Mouse (Mus musculus): ENCODE measurements at regions not wholly inside any gene's neighbourhood (a gene's known extent, or its start where the extent isn't known, plus 50 kb on each side); places are given as distances from the start of the nearest gene placed in this dataset.
"Not testable (repeated sequence)": the region's sequence is repeated elsewhere in the genome, so short reads cannot be mapped to it uniquely, and the experiment has no call there.

GRCm38 (mm10) chr19:27123806-27124469, 92.3 kb upstream of the Vldlr start:
- Histone ChIP-seq H3K27ac (ENCODE audit: control insufficient read depth, low read depth, low read length) (no peak overlapping the region), H3K79me2 (ENCODE audit: control insufficient read depth, insufficient read depth, low read length, poor library complexity) (no peaks in the 10 kb centered on the region), H3K9me3 (replicated peaks; ENCODE audit: insufficient read depth, low read length) (no peaks in the 10 kb centered on the region), H3K4me3 (ENCODE audit: control insufficient read depth in 1 of 2, insufficient read depth in 1 of 2, low read depth in 2 of 2, low read length in 2 of 2) (no peak overlapping the region), H3K36me3 (ENCODE audit: control insufficient read depth in 1 of 2, insufficient read depth in 2 of 2, low read length in 2 of 2) (no peaks in the 10 kb centered on the region), H3K4me1 (ENCODE audit: control insufficient read depth in 1 of 2, insufficient read depth in 2 of 2, low read length in 2 of 2) (no peaks in the 10 kb centered on the region), H3K9ac (ENCODE audit: control insufficient read depth, low read depth, low read length, poor library complexity, severe bottlenecking) (no peak overlapping the region), H3K27me3 (ENCODE audit: control insufficient read depth in 1 of 2, insufficient read depth in 2 of 2, low read length in 2 of 2) (no peaks in the 10 kb centered on the region)
- TF ChIP-seq MEF2A (IDR thresholded peaks at IDR 0.05; ENCODE audit: extremely low read depth, insufficient replicate concordance, low read depth, low read length, poor library complexity, severe bottlenecking) (no peak), CTCF (IDR thresholded peaks at IDR 0.05 in 2 of 3, conservative IDR thresholded peaks at IDR 0.05 in 1 of 3; ENCODE audit: control insufficient read depth in 1 of 3, insufficient read depth in 1 of 3, low read depth in 2 of 3, low read length in 3 of 3, poor library complexity in 1 of 3, severe bottlenecking in 1 of 3) (0 out of 6 replicates have a peak, but pooled peaks of 1 of the 3 experiments have one; percentile 4)
- no peak for DNase-seq (ENCODE audit: low read depth, low spot score)

DNA sequence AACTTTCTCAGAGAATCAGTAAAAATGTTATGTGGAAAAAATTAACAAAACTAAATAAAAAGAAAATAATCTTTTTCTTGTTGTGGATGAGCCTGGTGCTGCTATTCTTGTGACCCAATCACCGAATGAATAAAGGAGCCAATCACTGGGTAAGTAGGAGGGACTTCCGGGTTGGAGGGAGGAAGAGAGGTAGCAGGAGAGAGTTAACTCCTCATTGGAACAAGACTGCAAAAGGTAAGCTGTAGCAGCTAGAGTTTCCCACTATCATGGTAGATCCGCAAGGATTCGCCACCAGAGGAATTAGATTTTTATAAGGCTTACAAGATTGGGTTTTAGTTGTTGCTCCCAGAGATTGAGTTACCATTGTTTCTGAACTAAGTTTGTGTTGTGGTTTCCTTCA, 87.8 kb upstream of the Vldlr start:
- DNase-seq (ENCODE audit: low read depth, low spot score): not testable (repeated sequence)

GRCm38 (mm10) chr19:27134360-27134759, 81.9 kb upstream of the Vldlr start:
- DNase-seq (ENCODE audit: low read depth, low spot score): no peak
- Histone ChIP-seq H3K27me3 (ENCODE audit: control insufficient read depth in 1 of 2, insufficient read depth in 2 of 2, low read length in 2 of 2) (no peaks in the 10 kb centered on the region), H3K4me3 (ENCODE audit: control insufficient read depth in 1 of 2, insufficient read depth in 1 of 2, low read depth in 2 of 2, low read length in 2 of 2) (no peak overlapping the region), H3K79me2 (ENCODE audit: control insufficient read depth, insufficient read depth, low read length, poor library complexity) (no peaks in the 10 kb centered on the region), H3K9me3 (replicated peaks; ENCODE audit: insufficient read depth, low read length) (no peaks in the 10 kb centered on the region), H3K36me3 (ENCODE audit: control insufficient read depth in 1 of 2, insufficient read depth in 2 of 2, low read length in 2 of 2) (no peaks in the 10 kb centered on the region), H3K4me1 (ENCODE audit: control insufficient read depth in 1 of 2, insufficient read depth in 2 of 2, low read length in 2 of 2) (no peaks in the 10 kb centered on the region), H3K27ac (ENCODE audit: control insufficient read depth, low read depth, low read length) (no peak overlapping the region), H3K9ac (ENCODE audit: control insufficient read depth, low read depth, low read length, poor library complexity, severe bottlenecking) (no peak overlapping the region)
- TF ChIP-seq POLR2AphosphoS5 (IDR thresholded peaks at IDR 0.05; ENCODE audit: borderline replicate concordance, low read depth, low read length) (no peak), HCFC1 (IDR thresholded peaks at IDR 0.05; ENCODE audit: low read depth, low read length) (no peak), POLR2A (IDR thresholded peaks at IDR 0.05; ENCODE audit: control insufficient read depth in 1 of 2, insufficient read depth in 1 of 2, low read depth in 1 of 2, low read length in 2 of 2, poor library complexity in 1 of 2) (no peak), ZC3H11A (IDR thresholded peaks at IDR 0.05; ENCODE audit: low read depth, low read length) (no peak), POLR2AphosphoS2 (IDR thresholded peaks at IDR 0.05; ENCODE audit: low read length) (no peak), MAX (IDR thresholded peaks at IDR 0.05; ENCODE audit: low read length) (no peak), MYB (IDR thresholded peaks at IDR 0.05; ENCODE audit: low read depth, low read length) (no peak), NELFE (IDR thresholded peaks at IDR 0.05; ENCODE audit: low read depth, low read length) (no peak), KAT2A (conservative IDR thresholded peaks at IDR 0.05; ENCODE audit: low read depth, low read length) (no peak), MAZ (IDR thresholded peaks at IDR 0.05; ENCODE audit: low read depth, low read length) (no peak), TAL1 (IDR thresholded peaks at IDR 0.05; ENCODE audit: low read length) (no peak), TBP (IDR thresholded peaks at IDR 0.05; ENCODE audit: low read depth, low read length) (no peak), TCF12 (IDR thresholded peaks at IDR 0.05; ENCODE audit: low read depth, low read length) (no peak), ELF1 (IDR thresholded peaks at IDR 0.05; ENCODE audit: low read depth, low read length) (no peak), ZNF384 (IDR thresholded peaks at IDR 0.05; ENCODE audit: low read depth, low read length) (no peak), BHLHE40 (IDR thresholded peaks at IDR 0.05; ENCODE audit: borderline replicate concordance, low read depth, low read length) (no peak), CHD2 (IDR thresholded peaks at IDR 0.05; ENCODE audit: low read length) (no peak), ZMIZ1 (IDR thresholded peaks at IDR 0.05; ENCODE audit: low read depth, low read length) (no peak), SIN3A (IDR thresholded peaks at IDR 0.05; ENCODE audit: low read length) (no peak), RAD21 (IDR thresholded peaks at IDR 0.05; ENCODE audit: low read depth, low read length) (no peak)

More for the DNA sequence above, 87.8 kb upstream of the Vldlr start:
- not testable (repeated sequence) for H3K36me3 ChIP-seq (ENCODE audit: control insufficient read depth in 1 of 2, insufficient read depth in 2 of 2, low read length in 2 of 2); H3K4me3 ChIP-seq (ENCODE audit: control insufficient read depth in 1 of 2, insufficient read depth in 1 of 2, low read depth in 2 of 2, low read length in 2 of 2); H3K4me1 ChIP-seq (ENCODE audit: control insufficient read depth in 1 of 2, insufficient read depth in 2 of 2, low read length in 2 of 2); H3K9me3 ChIP-seq (replicated peaks; ENCODE audit: insufficient read depth, low read length); H3K27ac ChIP-seq (ENCODE audit: control insufficient read depth, low read depth, low read length); H3K9ac ChIP-seq (ENCODE audit: control insufficient read depth, low read depth, low read length, poor library complexity, severe bottlenecking); H3K79me2 ChIP-seq (ENCODE audit: control insufficient read depth, insufficient read depth, low read length, poor library complexity); H3K27me3 ChIP-seq (ENCODE audit: control insufficient read depth in 1 of 2, insufficient read depth in 2 of 2, low read length in 2 of 2)
